Mouse (Mus musculus): ENCODE data around the gene Fthl17b. TPM values are rescaled to one million over a fixed set of nuclear protein-coding genes. Genes with fewer than 3 reads are reported as not detected.

Fthl17b gene
- not detected in 2 replicates for polyA plus RNA-seq (2015; fragmentation: Nextera tagmentation; extraction: Ambion mirVana)

GRCm38 (mm10) chrX:8962875-8963274 lies at the start of gene Fthl17b:
TSS of gene Fthl17b (minus strand) at chrX:8962975.

GRCm38 (mm10) chrX:8986655-8987054 lies 23.9 kb upstream of the Fthl17b start, which contains the start of gene Fthl17d:
TSS of gene Fthl17d (minus strand) at chrX:8986755.

GRCm38 (mm10) chrX:8976459-8976858 lies 13.7 kb upstream of the Fthl17b start, which contains the start of gene Fthl17c:
TSS of gene Fthl17c (minus strand) at chrX:8976559.

Other genes starting within 250 kb of the Fthl17b start
- not detected in 2 replicates for gene Ssx9, start 214.5 kb downstream of the Fthl17b start, polyA plus RNA-seq (2015; fragmentation: Nextera tagmentation; extraction: Ambion mirVana)
- gene Ssxb5, start 159.3 kb downstream of the Fthl17b start, polyA plus RNA-seq (2015; fragmentation: Nextera tagmentation; extraction: Ambion mirVana) = not detected in 2 replicates
- gene Gm6592, start 119.0 kb downstream of the Fthl17b start, polyA plus RNA-seq (2015; fragmentation: Nextera tagmentation; extraction: Ambion mirVana) = not detected in 2 replicates
- not detected in 2 replicates for gene Gm5751, start 88.7 kb downstream of the Fthl17b start, polyA plus RNA-seq (2015; fragmentation: Nextera tagmentation; extraction: Ambion mirVana)
- gene B630019K06Rik, start 70.6 kb downstream of the Fthl17b start, polyA plus RNA-seq (2015; fragmentation: Nextera tagmentation; extraction: Ambion mirVana) = 0.86 and 1.7 TPM in 2 replicates
- not detected in 2 replicates for gene Fthl17c, start 13.6 kb upstream of the Fthl17b start, polyA plus RNA-seq (2015; fragmentation: Nextera tagmentation; extraction: Ambion mirVana)
- not detected in 2 replicates for gene Fthl17d, start 23.8 kb upstream of the Fthl17b start, polyA plus RNA-seq (2015; fragmentation: Nextera tagmentation; extraction: Ambion mirVana)
- gene Fthl17e, start 70.5 kb upstream of the Fthl17b start, polyA plus RNA-seq (2015; fragmentation: Nextera tagmentation; extraction: Ambion mirVana) = not detected in 2 replicates
- not detected in 2 replicates for gene Fthl17f, start 100.0 kb upstream of the Fthl17b start, polyA plus RNA-seq (2015; fragmentation: Nextera tagmentation; extraction: Ambion mirVana)
- gene 4930402K13Rik, start 141.6 kb upstream of the Fthl17b start, polyA plus RNA-seq (2015; fragmentation: Nextera tagmentation; extraction: Ambion mirVana) = not detected in 2 replicates
- gene Lancl3, start 236.9 kb upstream of the Fthl17b start, polyA plus RNA-seq (2015; fragmentation: Nextera tagmentation; extraction: Ambion mirVana) = 0.41 and 0.44 TPM in 2 replicates